Mouse (Mus musculus): ENCODE measurements around the gene Crbn.

The Crbn gene

GRCm38 (mm10) chr6:106761486-106761885 lies 38.4 kb downstream of the Crbn start:
- DNase-seq: no peak

DNA sequence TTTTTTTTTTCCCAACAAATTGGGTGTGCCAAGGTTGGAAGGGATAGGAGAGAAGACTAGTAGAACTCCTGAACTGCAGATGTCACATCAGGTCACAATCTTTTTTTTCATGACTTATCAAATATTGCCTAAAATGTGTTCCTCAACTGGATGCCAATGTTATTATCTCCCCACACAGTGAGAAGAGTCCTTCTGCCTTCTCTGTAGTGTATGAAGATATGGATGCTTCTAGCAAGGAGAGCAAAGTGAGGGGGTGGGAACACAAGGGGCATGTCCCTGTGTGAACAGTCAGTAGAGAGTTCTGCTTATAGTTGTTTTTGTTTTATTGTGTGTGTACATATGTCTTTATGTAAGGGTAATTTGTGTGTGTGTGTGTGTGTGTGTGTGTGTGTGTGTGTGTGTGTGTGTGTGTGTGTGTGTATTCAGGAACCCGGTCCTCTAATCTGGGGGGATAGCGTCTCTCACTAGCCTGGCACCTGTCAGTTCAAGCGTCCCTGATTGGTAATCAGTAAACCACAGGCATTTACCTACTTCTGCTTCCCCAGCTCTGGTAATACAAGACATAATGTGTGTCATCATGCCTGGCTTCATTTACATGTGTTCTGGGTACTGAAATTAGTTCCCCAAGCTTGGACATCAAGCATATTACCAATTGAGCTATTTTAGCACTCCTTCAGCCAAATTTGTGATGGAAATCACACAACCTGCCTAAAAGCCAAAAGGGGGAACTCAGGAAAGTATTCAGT lies 39.2 kb downstream of the Crbn start:
- DNase-seq: no peak

DNA sequence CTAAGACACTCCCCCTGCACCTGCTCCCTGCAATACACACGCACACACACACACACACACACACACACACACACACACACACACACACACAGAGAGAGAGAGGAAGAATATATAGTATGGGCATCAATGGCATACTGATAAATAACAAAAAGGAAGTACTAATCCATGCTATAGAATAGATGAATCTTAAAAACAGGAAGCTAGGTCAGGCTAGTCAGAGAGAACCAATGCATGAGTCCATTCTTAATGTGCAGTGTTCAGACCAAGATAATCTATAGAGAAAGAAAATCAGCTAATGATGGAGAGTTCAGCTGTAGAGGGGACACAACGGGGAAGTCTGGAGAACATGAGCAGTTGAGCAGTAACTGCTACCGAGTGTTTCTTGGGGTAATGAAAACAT lies 41.6 kb downstream of the Crbn start:
- no peak for DNase-seq

DNA sequence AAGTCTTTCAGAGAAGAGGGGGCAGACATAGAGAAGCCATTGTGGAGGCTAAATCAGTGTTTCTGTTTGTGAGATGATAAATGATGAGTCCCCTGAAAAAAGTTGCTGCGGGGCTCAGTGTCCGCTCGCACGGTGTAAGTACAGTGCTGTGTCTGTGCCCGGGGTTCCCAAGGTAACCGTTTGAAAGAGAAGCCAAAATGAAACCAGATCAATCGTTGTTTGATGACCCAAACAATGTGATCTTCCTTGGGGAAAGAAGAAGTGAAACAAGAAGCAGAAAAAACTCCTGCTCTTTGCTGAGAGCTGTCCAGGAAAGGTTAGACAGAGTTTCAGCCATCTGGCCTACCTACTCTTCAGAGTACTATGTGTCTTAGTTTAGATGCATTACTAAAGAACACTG lies 49.6 kb downstream of the Crbn start:
- DNase-seq: no peak

DNA sequence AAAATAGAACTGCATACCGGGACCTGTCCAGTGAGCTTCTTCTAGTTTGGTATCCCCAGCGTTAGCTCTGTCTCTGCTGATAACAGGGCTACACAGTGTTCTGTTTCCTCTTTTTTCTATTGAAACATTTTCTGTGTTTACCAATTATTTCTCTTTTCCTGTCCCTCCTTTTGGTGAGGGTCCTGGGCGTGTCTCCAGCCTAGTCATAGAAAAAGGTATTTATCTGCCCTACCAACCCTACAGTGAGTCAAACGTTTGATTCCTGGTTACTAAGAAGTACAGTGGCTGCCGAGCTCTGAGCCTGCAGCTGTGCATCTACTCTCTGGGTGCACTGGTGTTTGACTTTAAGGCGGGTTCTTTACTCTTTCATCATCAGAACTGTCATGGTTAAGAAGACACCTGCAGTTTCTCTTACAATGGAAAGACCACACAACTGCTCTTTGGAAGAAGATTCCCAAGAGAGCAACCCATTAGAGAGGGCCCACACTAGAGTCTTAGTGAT lies 50.9 kb downstream of the Crbn start, which contains the start of gene Il5ra:
TSS of gene Il5ra (minus strand) at position 151 of the 502 bp plus-strand sequence.
- DNase-seq: no peak

DNA sequence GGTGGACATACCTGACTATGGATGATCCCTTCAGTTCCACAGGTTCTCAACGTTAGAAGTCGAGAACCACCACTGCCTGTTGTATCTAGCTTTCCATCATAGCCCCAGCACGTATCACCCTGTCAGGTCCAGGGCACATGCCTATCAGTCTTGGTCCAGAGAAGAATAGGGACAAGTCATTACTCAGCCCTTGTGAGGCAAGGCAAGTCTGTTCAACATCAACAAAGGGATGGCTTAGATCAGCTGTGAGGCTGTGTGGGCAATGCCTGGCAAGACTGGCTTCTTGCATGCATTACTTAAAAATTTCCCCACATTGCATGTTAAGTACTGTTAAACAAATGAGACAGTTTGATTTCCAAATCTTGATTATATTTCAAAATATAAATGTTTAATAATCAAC lies 52.1 kb downstream of the Crbn start:
- no peak for DNase-seq

DNA sequence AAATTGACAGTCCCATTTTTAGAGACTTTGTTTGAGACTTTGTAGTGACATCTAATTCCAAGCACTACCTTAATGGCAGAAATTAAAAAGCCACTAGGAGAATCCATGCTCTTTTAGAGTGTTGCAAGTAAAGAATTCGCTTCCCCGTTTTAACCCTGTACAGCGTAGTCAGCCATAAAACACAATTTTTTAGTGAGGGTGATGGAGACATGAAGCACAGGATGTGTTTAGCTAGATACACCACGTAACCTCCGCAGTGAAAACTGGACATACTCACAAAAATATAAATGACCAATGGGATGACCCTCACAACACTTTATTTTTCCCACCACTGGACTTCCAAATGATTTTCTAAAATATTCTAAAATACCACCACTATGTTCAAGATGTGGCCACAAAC lies 52.6 kb downstream of the Crbn start:
- DNase-seq: no peak

DNA sequence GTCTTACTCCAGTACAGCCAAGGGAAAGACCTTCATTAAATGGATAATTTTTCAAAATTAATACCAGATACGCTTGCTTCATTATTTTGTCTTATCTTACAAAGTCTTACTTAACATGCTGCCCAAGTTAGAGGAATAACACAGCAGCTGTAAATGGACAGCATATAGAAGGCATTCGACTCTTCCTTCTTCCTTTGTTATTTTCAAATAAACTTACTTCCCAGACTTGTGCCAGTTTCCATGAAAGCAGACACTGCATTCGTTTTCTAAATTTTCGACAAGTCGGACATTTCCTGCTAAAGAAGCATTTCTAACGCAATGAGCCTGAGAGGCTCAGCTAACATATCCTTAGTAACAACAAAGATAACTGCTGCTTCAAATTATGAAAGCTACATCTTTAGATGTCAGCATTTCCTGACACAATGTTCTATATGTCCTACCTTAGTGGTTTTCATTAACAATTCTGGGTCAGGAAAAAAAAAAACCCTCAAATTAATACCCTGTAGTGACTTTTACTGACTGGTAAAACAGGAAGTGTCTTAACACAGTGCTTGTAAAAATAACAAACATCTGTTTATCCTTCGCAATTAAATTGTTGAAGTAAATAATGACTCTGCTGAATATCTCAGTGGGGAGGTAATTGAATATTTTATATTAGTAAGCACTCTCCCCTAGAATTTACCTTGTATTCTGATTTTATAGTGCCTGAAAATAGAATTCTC lies 54.0 kb downstream of the Crbn start:
- DNase-seq: no peak

GRCm38 (mm10) chr6:106743556-106744233 lies 56.2 kb downstream of the Crbn start:
- no peak for DNase-seq

DNA sequence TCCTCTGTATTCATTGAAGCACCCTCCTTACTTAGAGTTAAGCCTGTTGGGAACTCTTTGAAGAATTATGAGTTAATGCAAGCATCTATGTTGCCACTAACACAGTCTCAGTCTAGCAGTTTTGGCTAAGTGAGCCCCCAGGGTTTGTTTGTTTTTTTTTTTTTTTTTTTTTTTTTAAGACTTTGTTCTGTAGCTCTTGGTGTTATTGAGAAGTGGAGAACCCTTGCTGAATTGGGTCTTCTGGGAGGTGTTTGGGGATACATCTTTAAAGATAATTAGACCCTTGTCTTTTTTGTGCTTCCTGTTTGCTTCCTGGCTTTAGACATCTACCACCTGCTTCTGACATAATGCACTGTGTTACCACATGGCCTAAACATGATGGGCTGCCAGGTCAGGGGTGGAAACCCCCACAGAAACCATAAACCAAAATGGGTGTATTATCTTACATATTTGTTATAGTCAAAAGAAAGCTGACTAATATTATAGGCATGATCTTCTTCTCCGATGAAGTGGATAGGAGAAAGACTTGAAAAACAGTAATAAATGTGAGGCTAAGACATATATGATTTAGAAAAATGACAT lies 59.5 kb downstream of the Crbn start:
- no peak for DNase-seq

GRCm38 (mm10) chr6:106738229-106738628 lies 61.6 kb downstream of the Crbn start:
- no peak for DNase-seq

DNA sequence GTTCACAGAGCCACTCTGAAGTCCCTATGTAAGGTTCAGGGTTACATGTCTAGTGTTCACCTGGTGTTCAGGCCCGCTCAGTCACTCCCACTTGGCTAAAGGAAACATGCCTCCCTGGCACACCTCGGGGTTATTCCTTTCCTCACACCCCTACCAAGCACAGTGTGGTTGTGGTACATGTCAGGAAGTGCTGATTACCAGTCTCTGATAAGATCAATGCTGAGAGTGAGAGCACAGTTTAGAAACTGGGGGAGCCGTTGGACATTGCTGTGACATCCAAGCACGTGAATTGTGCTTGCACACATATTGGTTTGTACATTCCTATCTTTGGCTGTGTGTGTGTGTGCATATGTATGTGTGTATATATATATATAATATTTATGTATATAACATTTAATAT lies 67.3 kb downstream of the Crbn start:
- no peak for DNase-seq
